Mouse (Mus musculus) E14TG2a.4 (cell line): ENCODE measurements around the gene Ptpra.

Experiments
- CTCF ChIP-seq: conservative IDR thresholded peaks from 2 replicates; pipeline ENCODE4 v1.5.1; 2014; ENCODE audit warnings: low read length
- NANOG ChIP-seq: IDR thresholded peaks from 2 replicates; pipeline ENCODE4 v1.6.1; 2014; ENCODE audit warnings: borderline replicate concordance, low read length, mixed read lengths
- POU5F1 ChIP-seq: IDR thresholded peaks from 2 replicates; pipeline ENCODE4 v1.6.1; 2014; ENCODE audit warnings: low read length, borderline replicate concordance

DNA sequence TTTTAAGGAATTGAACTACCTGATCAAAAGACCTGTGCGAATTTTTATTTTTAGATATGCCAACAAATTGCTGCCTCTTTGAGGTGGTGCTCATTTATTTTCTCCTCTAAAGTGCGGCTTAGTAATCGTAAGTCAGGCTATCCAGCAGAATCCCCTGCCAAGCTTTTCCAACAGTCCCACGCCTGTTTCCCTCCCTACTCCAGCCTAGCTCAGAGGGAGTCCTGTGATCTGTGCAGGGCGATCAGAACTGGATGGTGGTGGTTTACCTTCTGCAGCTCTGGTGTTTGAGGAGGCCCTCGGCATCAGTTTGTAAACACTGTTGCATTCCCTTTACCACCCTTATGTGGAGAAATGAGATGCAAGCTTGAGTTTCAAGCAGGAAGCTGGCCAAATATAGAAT, 3.3 kb downstream of the Ptpra start:
- TF ChIP-seq CTCF = no peak
- no peak for TF ChIP-seq POU5F1
- TF ChIP-seq NANOG = no peak
